Mouse (Mus musculus): ENCODE measurements at regions not wholly inside any gene's neighbourhood (a gene's known extent, or its start where the extent isn't known, plus 50 kb on each side); places are given as distances from the start of the nearest gene placed in this dataset.
A peak's percentile ranks its signal among the peaks of the same experiment; 100 is the strongest.

- ATAC-seq (ENCODE audit: low TSS enrichment) = peak; percentile 40
Observed at GRCm38 (mm10) chr6:94413987-94414360, 86.2 kb upstream of the Slc25a26 start.

- peak; percentile 71 for ATAC-seq (ENCODE audit: low TSS enrichment)
Observed at GRCm38 (mm10) chr6:94413297-94413986, 86.7 kb upstream of the Slc25a26 start.

- no peak for ATAC-seq (ENCODE audit: low TSS enrichment)
Observed at GRCm38 (mm10) chr6:94412341-94412740, 87.8 kb upstream of the Slc25a26 start.

GRCm38 (mm10) chr6:94410480-94410879 is 89.7 kb upstream of the Slc25a26 start:
- ATAC-seq (ENCODE audit: low TSS enrichment) = no peak

GRCm38 (mm10) chr6:94408996-94409395 is 91.1 kb upstream of the Slc25a26 start:
- ATAC-seq (ENCODE audit: low TSS enrichment) = no peak

GRCm38 (mm10) chr6:94407751-94408150 is 92.4 kb upstream of the Slc25a26 start:
- ATAC-seq (ENCODE audit: low TSS enrichment) = no peak

- ATAC-seq (ENCODE audit: low TSS enrichment) = peak; percentile 96
Observed at GRCm38 (mm10) chr6:94405371-94406076, 94.6 kb upstream of the Slc25a26 start.

- ATAC-seq (ENCODE audit: low TSS enrichment) = no peak
Observed at GRCm38 (mm10) chr6:94401617-94402481, 98.3 kb upstream of the Slc25a26 start.

GRCm38 (mm10) chr6:94401061-94401591 is 99.0 kb upstream of the Slc25a26 start:
- ATAC-seq (ENCODE audit: low TSS enrichment) = no peak

- peak; percentile 68 for ATAC-seq (ENCODE audit: low TSS enrichment)
Observed at GRCm38 (mm10) chr6:94400471-94401051, 99.6 kb upstream of the Slc25a26 start.

GRCm38 (mm10) chr6:94391134-94391533 is 107.4 kb upstream of the Magi1 start:
- no peak for ATAC-seq (ENCODE audit: low TSS enrichment)

GRCm38 (mm10) chr6:94390403-94390802 is 106.7 kb upstream of the Magi1 start:
- ATAC-seq (ENCODE audit: low TSS enrichment) = no peak

GRCm38 (mm10) chr6:94389716-94390115 is 106.0 kb upstream of the Magi1 start:
- no peak for ATAC-seq (ENCODE audit: low TSS enrichment)

GRCm38 (mm10) chr6:94387648-94388047 is 103.9 kb upstream of the Magi1 start:
- ATAC-seq (ENCODE audit: low TSS enrichment) = no peak

- ATAC-seq (ENCODE audit: low TSS enrichment) = no peak
Observed at GRCm38 (mm10) chr6:94385531-94385930, 101.8 kb upstream of the Magi1 start.

GRCm38 (mm10) chr6:94369991-94370390 is 86.3 kb upstream of the Magi1 start:
- ATAC-seq (ENCODE audit: low TSS enrichment) = no peak

GRCm38 (mm10) chr6:94363951-94364350 is 80.2 kb upstream of the Magi1 start:
- ATAC-seq (ENCODE audit: low TSS enrichment) = peak; percentile 79

- no peak for ATAC-seq (ENCODE audit: low TSS enrichment)
Observed at GRCm38 (mm10) chr6:94362626-94363025, 78.9 kb upstream of the Magi1 start.

- no peak for ATAC-seq (ENCODE audit: low TSS enrichment)
Observed at GRCm38 (mm10) chr6:94357568-94357967, 73.9 kb upstream of the Magi1 start.

GRCm38 (mm10) chr6:94354451-94355095 is 70.9 kb upstream of the Magi1 start:
- no peak for ATAC-seq (ENCODE audit: low TSS enrichment)

GRCm38 (mm10) chr6:94344296-94344695 is 60.6 kb upstream of the Magi1 start:
- ATAC-seq (ENCODE audit: low TSS enrichment) = no peak

All from frontal cortex, adult (tissue).